Mouse (Mus musculus) lung, adult 2 months (tissue): ENCODE measurements at regions not wholly inside any gene's neighbourhood (a gene's known extent, or its start where the extent isn't known, plus 50 kb on each side); places are given as distances from the start of the nearest gene placed in this dataset.

Experiments used
- CTCF ChIP-seq: fragments of 200-500 bp; IDR thresholded peaks from 2 replicates; pipeline ENCODE4 v1.5.1; 2011; ENCODE audit warnings: mild to moderate bottlenecking, low read length, control low read depth; ENCODE audit not compliant: insufficient read depth
- POLR2A ChIP-seq: fragments of 200-500 bp; IDR thresholded peaks from 2 replicates; pipeline ENCODE4 v1.6.1; 2011; ENCODE audit warnings: low read depth, mild to moderate bottlenecking, control low read depth, low read length, borderline replicate concordance; ENCODE audit errors: extremely low read depth

DNA sequence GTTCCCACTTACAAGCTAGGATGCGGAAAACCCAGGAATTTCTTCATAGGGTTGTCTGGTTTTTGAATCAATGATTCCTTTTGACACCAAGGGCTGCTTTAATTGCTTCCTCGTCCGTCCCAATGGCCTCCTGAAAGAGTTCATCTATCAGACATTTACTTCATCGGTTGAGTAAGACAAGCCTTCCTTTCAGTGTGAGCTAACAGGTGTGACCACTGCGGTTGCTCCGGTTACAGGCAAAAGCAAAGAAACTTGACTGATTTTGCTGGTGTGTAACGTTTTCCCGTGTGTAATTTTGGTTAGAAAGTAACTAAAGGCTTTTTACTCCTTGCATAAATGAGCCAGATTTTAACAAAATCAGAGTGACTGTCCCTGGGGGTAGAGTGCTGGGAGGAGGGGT, 99.6 kb upstream of the Rnaseh2b start:
- TF ChIP-seq CTCF (no peak), POLR2A (no peak)
